Mouse (Mus musculus): Measurements from ENCODE around the gene Socs5. TPM values are rescaled to one million over a fixed set of nuclear protein-coding genes. Genes with fewer than 3 reads are reported as not detected.
A peak's percentile ranks its signal among the peaks of the same experiment; 100 is the strongest.

The Socs5 gene
- polyA plus RNA-seq, 1 experiment from 2014 or later, result 15.0 TPM

GRCm38 (mm10) chr17:87179939-87180550 is 72.6 kb downstream of the Socs5 start:
- Histone ChIP-seq H3K4me2 (replicated peaks; ENCODE audit: low read depth, low read length) (no peak overlapping the region), H3K9ac (ENCODE audit: low read depth, low read length) (no peak overlapping the region), H3K27me3 (ENCODE audit: control insufficient read depth, insufficient read depth, low read length) (no peaks in the 10 kb centered on the region), H3K27ac (ENCODE audit: low read depth, low read length) (no peak overlapping the region), H3K4me1 (replicated peaks; ENCODE audit: control insufficient read depth, insufficient read depth, low read length) (0 out of 2 replicates have a peak, but pooled peaks cover 4% of the 10 kb centered on the region), H3K4me3 (ENCODE audit: low read depth, low read length) (no peak overlapping the region), H3K36me3 (ENCODE audit: control insufficient read depth, insufficient read depth, low read length) (no peaks in the 10 kb centered on the region), H3K9me3 (ENCODE audit: control insufficient read depth, low read length) (no peaks in the 10 kb centered on the region)
- 66% methylated on average over 9 of the region's 9 CpGs for WGBS
- no peak for ATAC-seq (ENCODE audit: low FRiP score)
- no peak for DNase-seq (ENCODE audit: low spot score)

GRCm38 (mm10) chr17:87181683-87182346 is 74.3 kb downstream of the Socs5 start:
- no peak overlapping the region for H3K9ac ChIP-seq (ENCODE audit: low read depth, low read length)
- no peaks in the 10 kb centered on the region for H3K36me3 ChIP-seq (ENCODE audit: control insufficient read depth, insufficient read depth, low read length)
- peaks cover 4% of the 10 kb centered on the region for H3K4me1 ChIP-seq (replicated peaks; ENCODE audit: control insufficient read depth, insufficient read depth, low read length)
- no peak overlapping the region for H3K4me3 ChIP-seq (ENCODE audit: low read depth, low read length)
- no peak for DNase-seq (ENCODE audit: low spot score)
- H3K27me3 ChIP-seq (ENCODE audit: control insufficient read depth, insufficient read depth, low read length), result no peaks in the 10 kb centered on the region
- H3K27ac ChIP-seq (ENCODE audit: low read depth, low read length), result no peak overlapping the region
- ATAC-seq (ENCODE audit: low FRiP score), result no peak
- no peaks in the 10 kb centered on the region for H3K9me3 ChIP-seq (ENCODE audit: control insufficient read depth, low read length)
- 85% methylated on average over 8 of the region's 8 CpGs for WGBS
- H3K4me2 ChIP-seq (replicated peaks; ENCODE audit: low read depth, low read length), result no peak overlapping the region

GRCm38 (mm10) chr17:87185461-87186066 is 78.1 kb downstream of the Socs5 start:
- Histone ChIP-seq H3K9ac (ENCODE audit: low read depth, low read length) (no peak overlapping the region), H3K9me3 (ENCODE audit: control insufficient read depth, low read length) (no peaks in the 10 kb centered on the region), H3K36me3 (ENCODE audit: control insufficient read depth, insufficient read depth, low read length) (no peaks in the 10 kb centered on the region), H3K27me3 (ENCODE audit: control insufficient read depth, insufficient read depth, low read length) (no peaks in the 10 kb centered on the region), H3K4me1 (replicated peaks; ENCODE audit: control insufficient read depth, insufficient read depth, low read length) (peaks cover 3% of the 10 kb centered on the region), H3K4me2 (replicated peaks; ENCODE audit: low read depth, low read length) (0 out of 2 replicates have a peak overlapping the region, but pooled peaks have one; percentile 6), H3K4me3 (ENCODE audit: low read depth, low read length) (no peak overlapping the region), H3K27ac (ENCODE audit: low read depth, low read length) (no peak overlapping the region)
- DNase-seq (ENCODE audit: low spot score), result no peak
- WGBS, result 20% methylated on average over 11 of the region's 11 CpGs
- ATAC-seq (ENCODE audit: low FRiP score), result no peak

GRCm38 (mm10) chr17:87187005-87187404 is 79.5 kb downstream of the Socs5 start:
- H3K9ac ChIP-seq (ENCODE audit: low read depth, low read length), result no peak overlapping the region
- H3K4me2 ChIP-seq (replicated peaks; ENCODE audit: low read depth, low read length), result no peak overlapping the region
- no peaks in the 10 kb centered on the region for H3K27me3 ChIP-seq (ENCODE audit: control insufficient read depth, insufficient read depth, low read length)
- H3K36me3 ChIP-seq (ENCODE audit: control insufficient read depth, insufficient read depth, low read length), result no peaks in the 10 kb centered on the region
- 53% methylated on average over 17 of the region's 17 CpGs for WGBS
- peaks cover 3% of the 10 kb centered on the region for H3K4me1 ChIP-seq (replicated peaks; ENCODE audit: control insufficient read depth, insufficient read depth, low read length)
- no peak for ATAC-seq (ENCODE audit: low FRiP score)
- H3K27ac ChIP-seq (ENCODE audit: low read depth, low read length), result no peak overlapping the region
- no peaks in the 10 kb centered on the region for H3K9me3 ChIP-seq (ENCODE audit: control insufficient read depth, low read length)
- DNase-seq (ENCODE audit: low spot score), result no peak
- H3K4me3 ChIP-seq (ENCODE audit: low read depth, low read length), result no peak overlapping the region

Other genes starting within 250 kb of the Socs5 start
- gene Tmem247, start 190.3 kb upstream of the Socs5 start, polyA plus RNA-seq (2014; fragmentation: Nextera tagmentation; extraction: Ambion mirVana), result not detected in 2 replicates
- not detected in 2 replicates for gene Atp6v1e2, start 159.8 kb upstream of the Socs5 start, polyA plus RNA-seq (2014; fragmentation: Nextera tagmentation; extraction: Ambion mirVana)
- 10.7 and 13.1 TPM in 2 replicates for gene Rhoq, start 144.6 kb upstream of the Socs5 start, polyA plus RNA-seq (2014; fragmentation: Nextera tagmentation; extraction: Ambion mirVana)
- gene Pigf, start 82.3 kb upstream of the Socs5 start, polyA plus RNA-seq (2014; fragmentation: Nextera tagmentation; extraction: Ambion mirVana), result 42.3 and 45.2 TPM in 2 replicates
- 212 and 226 TPM in 2 replicates for gene Cript, start 82.1 kb upstream of the Socs5 start, polyA plus RNA-seq (2014; fragmentation: Nextera tagmentation; extraction: Ambion mirVana)
- gene Mcfd2, start 158.3 kb downstream of the Socs5 start, polyA plus RNA-seq (2014; fragmentation: Nextera tagmentation; extraction: Ambion mirVana), result 69.4 and 69.8 TPM in 2 replicates
- 2.7 and 3.0 TPM in 2 replicates for gene Ttc7, start 175.2 kb downstream of the Socs5 start, polyA plus RNA-seq (2014; fragmentation: Nextera tagmentation; extraction: Ambion mirVana)